Mouse (Mus musculus) neutrophil, adult 83 days (primary cell): ENCODE measurements around the gene Top2b. TPM values are rescaled to one million over a fixed set of nuclear protein-coding genes. Genes with fewer than 3 reads are reported as not detected.

Source experiments
- total RNA-seq, 2 experiments: library from RNA; stranded (reverse); gene quantifications; one replicate each; pipeline ENCODE4 v1.2.4; 2023

The Top2b gene
- total RNA-seq, result 10 to 100 TPM; 67.5 to 85.2 TPM

GRCm38 (mm10) chr14:16364878-16365337, at the start of gene Top2b:
Top2b (plus strand) TSS chr14:16365179.

Other genes starting within 250 kb of the Top2b start
- gene Ngly1, start 115.9 kb upstream of the Top2b start, total RNA-seq, result 10 to 100 TPM; 42.5 to 43.1 TPM
- 10 to 100 TPM; 11.3 to 13.9 TPM for gene Oxsm, start 115.4 kb upstream of the Top2b start, total RNA-seq